Mouse (Mus musculus): ENCODE measurements around the gene Sox13.

DNA sequence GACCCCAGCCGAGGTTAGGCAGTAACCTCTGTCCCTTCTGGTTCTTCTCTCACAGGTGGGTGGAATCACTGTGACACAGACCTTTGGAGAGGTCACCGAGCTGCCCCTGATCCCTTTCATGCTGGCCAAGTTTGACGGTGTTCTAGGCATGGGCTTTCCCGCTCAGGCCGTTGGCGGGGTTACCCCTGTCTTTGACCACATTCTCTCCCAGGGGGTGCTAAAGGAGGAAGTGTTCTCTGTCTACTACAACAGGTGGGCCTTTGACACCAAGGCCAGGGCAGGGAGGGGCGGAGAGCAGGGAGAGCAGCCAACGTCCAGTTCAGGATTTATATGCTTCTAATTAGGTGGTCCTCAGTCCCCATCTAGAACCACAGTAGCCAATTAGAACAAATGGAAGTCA lies 67.8 kb downstream of the Sox13 start:
- TF ChIP-seq CTCF (IDR thresholded peaks at IDR 0.05; ENCODE audit: borderline replicate concordance, insufficient read depth, low read length) (no peak), POLR2A (IDR thresholded peaks at IDR 0.05; ENCODE audit: low read depth, low read length) (no peak)

Data from embryonic fibroblast, embryonic 13.5 days (primary cell).